Mouse (Mus musculus) Patski (cell line): ENCODE measurements around the gene Smarcad1. TPM values are rescaled to one million over a fixed set of nuclear protein-coding genes. Genes with fewer than 3 reads are reported as not detected.

ENCODE experiments used
- ATAC-seq: fragments of 100-300 bp; one replicate; pipeline ENCODE4 v1.8.0; 2021
- CTCF ChIA-PET: fragments of 350-600 bp; sonication (Branson Sonifier 250); formaldehyde crosslinking; loops from one replicate; lab custom pipeline; 2022; ENCODE audit warnings: inconsistent platforms; lab: Charles Lee
- POLR2A ChIA-PET: fragments of 350-600 bp; sonication (Branson Sonifier 250); formaldehyde crosslinking; loops from one replicate; lab custom pipeline; 2022; ENCODE audit warnings: antibody characterized with exemption, inconsistent platforms; lab: Charles Lee
- DNase-seq: peaks from one replicate; pipeline ENCODE4 v3.0.0-alpha.2; 2011; ENCODE audit warnings: low read depth, low spot score
- H3K27me3 ChIP-seq: fragments of 371-371 bp; one replicate; pipeline ENCODE4 v1.5.1; 2021
- CTCF ChIP-seq: fragments of 100-300 bp; IDR thresholded peaks from one replicate; pipeline ENCODE4 v1.5.1; 2021
- in situ Hi-C: fragments of 300-500 bp; cut with MboI; formaldehyde crosslinking; loops from 3 replicates; pipeline ENCODE4 v1.11.1; 2018; ENCODE audit warnings: low pct_unique_long_range_greater_than_20kb, mixed read lengths
- polyA plus RNA-seq: library from polyadenylated mRNA; unstranded; gene quantifications from one replicate; pipeline ENCODE4 v1.2.3, GENCODE M21; 2021

Smarcad1 gene
- polyA plus RNA-seq, 1 experiment from 2014 or later = 33.2 TPM

GRCm38 (mm10) chr6:65079139-65079538 lies 36.8 kb downstream of the Smarcad1 start:
- in situ Hi-C loops = no loop called here
- H3K27me3 ChIP-seq = no peaks in the 10 kb centered on the region
- DNase-seq (no peak), ATAC-seq (no peak)
- ChIA-PET CTCF (interaction anchor here (0.7 to 1.3 kb wide), 2 partner anchors 12 to 32 kb away, joined by 3 read pairs; no protein-coding TSS in a partner anchor), POLR2A (no interaction called here)
- peak; percentile 43 for TF ChIP-seq CTCF

GRCm38 (mm10) chr6:65114902-65115301 lies 72.5 kb downstream of the Smarcad1 start:
- CTCF ChIA-PET = no interaction called here
- DNase-seq (no peak), ATAC-seq (no peak)
- in situ Hi-C loops = no loop called here
- POLR2A ChIA-PET = no interaction called here
- no peak for TF ChIP-seq CTCF
- H3K27me3 ChIP-seq = no peaks in the 10 kb centered on the region

DNA sequence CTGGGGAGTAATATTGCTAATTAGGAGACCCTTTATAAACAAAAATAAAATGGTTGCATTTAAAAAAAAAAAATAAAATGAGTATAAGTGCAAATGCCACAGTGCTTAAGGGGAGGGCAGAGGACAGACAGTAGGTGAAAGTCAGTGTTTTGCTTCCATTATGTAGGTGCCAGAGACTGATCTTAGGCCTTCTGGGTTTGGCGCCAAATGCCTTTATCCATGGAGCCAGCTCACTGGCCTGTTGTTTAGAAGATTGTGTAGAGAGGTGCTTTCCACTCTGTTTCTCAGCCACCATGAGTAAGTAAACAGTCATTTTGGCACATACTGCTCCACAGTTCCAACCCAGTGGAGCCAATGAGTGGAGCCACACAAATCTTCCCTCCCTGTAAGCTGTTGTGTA lies 75.2 kb downstream of the Smarcad1 start:
- ChIA-PET POLR2A (no interaction called here), CTCF (no interaction called here)
- H3K27me3 ChIP-seq = no peaks in the 10 kb centered on the region
- DNase-seq (no peak), ATAC-seq (peak; percentile 48)
- in situ Hi-C loops = no loop called here
- TF ChIP-seq CTCF = no peak

- ChIA-PET POLR2A (no interaction called here), CTCF (interaction anchor here (0.7 to 2.7 kb wide), 5 partner anchors 11 to 443 kb away, joined by 3 to 19 read pairs (median 4); no protein-coding TSS in a partner anchor)
- no peak for ATAC-seq
- DNase-seq = no peak
- in situ Hi-C loops = loop anchor here (5.0 to 10.0 kb wide), 2 partner anchors 326 to 1409 kb away; partner anchors contain the start of gene Mad2l1
- peak; percentile 87 for TF ChIP-seq CTCF
- no peaks in the 10 kb centered on the region for H3K27me3 ChIP-seq
Observed at GRCm38 (mm10) chr6:65126074-65126726, 83.8 kb downstream of the Smarcad1 start.

- in situ Hi-C loops = loop anchor here (10.0 kb wide), 1 partner anchor 432 kb away; no protein-coding TSS in a partner anchor
- POLR2A ChIA-PET = no interaction called here
- CTCF ChIA-PET = interaction anchor here (1.6 kb wide), 1 partner anchor 9 kb away, joined by 4 read pairs; no protein-coding TSS in a partner anchor
- DNase-seq = no peak
- no peak for ATAC-seq
- TF ChIP-seq CTCF = no peak
- peaks cover 12% of the 10 kb centered on the region for H3K27me3 ChIP-seq
Observed at GRCm38 (mm10) chr6:65132376-65132775, 90.0 kb downstream of the Smarcad1 start.

DNA sequence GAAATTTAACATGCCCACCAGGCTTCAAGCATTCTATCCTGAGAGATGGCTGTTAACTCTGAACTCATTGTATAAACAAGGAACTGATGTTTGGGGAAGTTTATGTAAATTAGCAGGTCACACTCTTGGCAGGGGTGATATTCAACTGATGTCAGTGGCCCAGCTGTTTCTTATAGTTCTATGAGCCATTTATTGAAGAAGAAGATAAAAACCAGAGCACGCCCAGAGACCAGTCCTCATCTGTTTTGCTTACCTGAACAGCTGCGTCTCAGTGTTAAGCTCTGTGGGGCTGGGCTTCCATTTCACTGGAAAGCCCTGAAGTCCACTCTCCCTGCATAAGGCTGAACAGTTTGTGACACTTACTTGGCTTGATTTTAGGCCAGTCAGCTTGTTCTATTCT lies 95.4 kb downstream of the Smarcad1 start:
- DNase-seq (no peak), ATAC-seq (no peak)
- TF ChIP-seq CTCF = no peak
- POLR2A ChIA-PET = no interaction called here
- CTCF ChIA-PET = interaction anchor here (1.2 to 1.4 kb wide), 2 partner anchors 10 to 315 kb away, joined by 4 read pairs; no protein-coding TSS in a partner anchor
- in situ Hi-C loops = loop anchor here (10.0 kb wide), 1 partner anchor 427 kb away; no protein-coding TSS in a partner anchor
- peaks cover 21% of the 10 kb centered on the region for H3K27me3 ChIP-seq

GRCm38 (mm10) chr6:65138243-65138642 lies 95.9 kb downstream of the Smarcad1 start:
- no peak for DNase-seq
- in situ Hi-C loops = loop anchor here (10.0 kb wide), 1 partner anchor 427 kb away; no protein-coding TSS in a partner anchor
- no peak for ATAC-seq
- ChIA-PET POLR2A (interaction anchor here (0.5 kb wide), 1 partner anchor 11 kb away, joined by 4 read pairs; no protein-coding TSS in a partner anchor), CTCF (interaction anchor here (0.7 to 1.4 kb wide), 3 partner anchors 10 to 315 kb away, joined by 3 to 4 read pairs (median 4); no protein-coding TSS in a partner anchor)
- TF ChIP-seq CTCF = no peak
- H3K27me3 ChIP-seq = peaks cover 21% of the 10 kb centered on the region

DNA sequence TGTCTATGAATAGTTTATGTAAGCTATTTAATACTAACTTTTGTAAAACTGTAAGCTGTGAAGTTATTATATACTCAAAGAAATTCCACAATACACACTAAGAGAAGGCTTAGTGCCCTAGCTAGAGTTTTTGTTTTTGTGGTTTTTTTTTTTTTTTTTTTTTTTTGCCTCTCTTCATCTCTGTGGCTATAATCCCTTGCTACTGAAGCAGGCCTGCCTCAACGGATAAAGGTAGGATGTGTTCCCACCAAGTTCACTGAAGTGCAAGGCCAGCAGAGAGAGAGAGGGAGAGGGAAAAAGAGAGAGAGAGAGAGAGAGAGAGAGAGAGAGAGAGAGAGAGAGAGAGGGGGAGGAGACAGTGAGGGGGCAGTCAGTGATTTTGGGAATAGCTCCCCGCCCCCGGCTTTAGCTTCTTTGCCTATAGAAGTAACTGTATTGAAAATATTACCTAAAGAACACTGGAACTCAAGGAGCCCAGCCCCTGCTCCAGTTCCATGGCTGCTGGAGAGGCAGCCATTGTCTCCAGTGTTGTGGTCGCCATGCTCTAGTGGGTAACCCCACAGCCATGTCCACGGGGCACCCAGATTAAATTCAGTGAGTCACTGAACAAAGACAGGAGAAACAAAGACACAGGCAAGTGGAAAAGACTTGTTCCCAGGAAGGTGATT lies 97.8 kb downstream of the Smarcad1 start:
- no peak for TF ChIP-seq CTCF
- DNase-seq (peak; percentile 27), ATAC-seq (peak; percentile 94)
- peaks cover 22% of the 10 kb centered on the region for H3K27me3 ChIP-seq
- CTCF ChIA-PET = interaction anchor here (1.4 to 2.7 kb wide), 2 partner anchors 14 to 15 kb away, joined by 3 to 11 read pairs; no protein-coding TSS in a partner anchor
- in situ Hi-C loops = no loop called here
- POLR2A ChIA-PET = interaction anchor here (0.6 kb wide), 1 partner anchor 429 kb away, joined by 4 read pairs; no protein-coding TSS in a partner anchor

GRCm38 (mm10) chr6:65140750-65141243 lies 98.4 kb downstream of the Smarcad1 start:
- in situ Hi-C loops = no loop called here
- ChIA-PET POLR2A (no interaction called here), CTCF (interaction anchor here (1.4 to 2.7 kb wide), 2 partner anchors 13 to 15 kb away, joined by 3 to 11 read pairs; no protein-coding TSS in a partner anchor)
- DNase-seq (peak; percentile 22), ATAC-seq (peak; percentile 31)
- H3K27me3 ChIP-seq = peaks cover 19% of the 10 kb centered on the region
- TF ChIP-seq CTCF = no peak

GRCm38 (mm10) chr6:65142316-65142715 lies 99.9 kb downstream of the Smarcad1 start:
- TF ChIP-seq CTCF = no peak
- ATAC-seq (no peak), DNase-seq (no peak)
- peaks cover 15% of the 10 kb centered on the region for H3K27me3 ChIP-seq
- POLR2A ChIA-PET = interaction anchor here (0.5 kb wide), 1 partner anchor 1561 kb away, joined by 3 read pairs; no protein-coding TSS in a partner anchor
- in situ Hi-C loops = no loop called here
- CTCF ChIA-PET = interaction anchor here (1.1 kb wide), 1 partner anchor 9 kb away, joined by 4 read pairs; no protein-coding TSS in a partner anchor
